Mouse (Mus musculus): ENCODE data around the gene Spats1. TPM values are rescaled to one million over a fixed set of nuclear protein-coding genes. Genes with fewer than 3 reads are reported as not detected.
A peak's percentile ranks its signal among the peaks of the same experiment; 100 is the strongest.

The Spats1 gene
- polyA plus RNA-seq, 1 experiment: 3.2 TPM

DNA sequence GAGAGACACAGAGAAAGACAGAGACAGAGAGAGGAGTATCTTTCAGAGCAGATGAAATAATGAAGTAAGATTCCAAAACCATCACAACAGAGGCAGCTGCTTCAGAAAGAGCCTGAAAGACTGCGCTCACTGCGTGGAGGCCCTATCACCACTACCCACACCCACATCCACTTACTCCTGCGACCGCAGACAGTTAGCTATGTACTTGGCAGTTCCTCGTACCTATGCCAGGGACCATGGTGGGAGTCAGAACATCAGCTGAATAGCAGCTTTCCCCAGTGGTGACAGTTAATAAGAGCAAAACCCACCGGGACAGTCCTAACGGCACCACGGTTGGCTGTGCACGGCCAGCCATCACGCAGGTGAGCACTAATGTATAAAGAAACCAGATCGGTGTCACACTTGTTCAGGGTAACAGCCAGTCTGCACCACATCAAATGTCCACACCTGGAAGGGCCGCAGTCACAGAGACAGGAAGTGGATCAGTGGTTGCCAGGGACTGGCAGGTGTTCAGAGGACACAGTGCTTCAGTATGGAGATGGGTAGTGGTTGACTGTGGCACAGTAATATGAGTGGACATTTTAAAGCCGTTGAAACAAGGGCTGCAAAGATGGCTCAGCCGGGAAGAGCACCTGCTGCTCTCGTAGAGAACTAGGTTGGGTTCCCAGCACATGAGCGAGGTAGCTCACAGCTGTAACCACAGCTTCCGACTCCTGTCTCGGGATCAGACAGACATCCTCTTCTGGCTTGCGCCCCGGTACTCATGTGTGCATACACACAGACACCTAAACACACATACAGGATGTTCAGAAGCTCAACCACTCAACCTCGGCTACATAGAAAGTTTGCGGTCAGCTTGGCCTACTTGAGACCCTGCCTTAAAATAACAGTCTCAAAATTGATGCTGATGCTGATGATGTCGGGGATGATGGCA lies 13.4 kb upstream of the Spats1 start:
- Histone ChIP-seq H3K9ac (ENCODE audit: low read depth, poor library complexity, severe bottlenecking) (no peak overlapping the region), H3K4me3 (ENCODE audit: low read depth, low read length) (no peak overlapping the region), H3K9me3 (replicated peaks; ENCODE audit: control insufficient read depth, insufficient read depth, low read length, poor library complexity, severe bottlenecking) (no peaks in the 10 kb centered on the region), H3K27ac (ENCODE audit: insufficient read depth, low read length) (no peak overlapping the region), H3K4me1 (ENCODE audit: control insufficient read depth, insufficient read depth, low read length) (no peaks in the 10 kb centered on the region), H3K36me3 (ENCODE audit: control insufficient read depth, insufficient read depth, low read length, poor library complexity, severe bottlenecking) (no peaks in the 10 kb centered on the region), H3K27me3 (ENCODE audit: control insufficient read depth, insufficient read depth, low read length, poor library complexity, severe bottlenecking) (no peaks in the 10 kb centered on the region)
- TF ChIP-seq EP300 (IDR thresholded peaks at IDR 0.05; ENCODE audit: insufficient read depth, low read depth, low read length) (no peak), CTCF (IDR thresholded peaks at IDR 0.05; ENCODE audit: low read depth, low read length) (no peak), POLR2A (IDR thresholded peaks at IDR 0.05; ENCODE audit: insufficient read depth, low read length) (no peak)

- no peaks in the 10 kb centered on the region for H3K36me3 ChIP-seq (ENCODE audit: control insufficient read depth, insufficient read depth, low read length, poor library complexity, severe bottlenecking)
- H3K27me3 ChIP-seq (ENCODE audit: control insufficient read depth, insufficient read depth, low read length, poor library complexity, severe bottlenecking): no peaks in the 10 kb centered on the region
- no peaks in the 10 kb centered on the region for H3K4me1 ChIP-seq (ENCODE audit: control insufficient read depth, insufficient read depth, low read length)
- H3K4me3 ChIP-seq (ENCODE audit: low read depth, low read length): no peak overlapping the region
- TF ChIP-seq POLR2A (IDR thresholded peaks at IDR 0.05; ENCODE audit: insufficient read depth, low read length): no peak
- no peak for TF ChIP-seq EP300 (IDR thresholded peaks at IDR 0.05; ENCODE audit: insufficient read depth, low read depth, low read length)
- no peak for TF ChIP-seq CTCF (IDR thresholded peaks at IDR 0.05; ENCODE audit: low read depth, low read length)
- no peak overlapping the region for H3K27ac ChIP-seq (ENCODE audit: insufficient read depth, low read length)
- no peaks in the 10 kb centered on the region for H3K9me3 ChIP-seq (replicated peaks; ENCODE audit: control insufficient read depth, insufficient read depth, low read length, poor library complexity, severe bottlenecking)
- H3K9ac ChIP-seq (ENCODE audit: low read depth, poor library complexity, severe bottlenecking): no peak overlapping the region
Observed at GRCm38 (mm10) chr17:45487216-45487615, 12.0 kb upstream of the Spats1 start.

DNA sequence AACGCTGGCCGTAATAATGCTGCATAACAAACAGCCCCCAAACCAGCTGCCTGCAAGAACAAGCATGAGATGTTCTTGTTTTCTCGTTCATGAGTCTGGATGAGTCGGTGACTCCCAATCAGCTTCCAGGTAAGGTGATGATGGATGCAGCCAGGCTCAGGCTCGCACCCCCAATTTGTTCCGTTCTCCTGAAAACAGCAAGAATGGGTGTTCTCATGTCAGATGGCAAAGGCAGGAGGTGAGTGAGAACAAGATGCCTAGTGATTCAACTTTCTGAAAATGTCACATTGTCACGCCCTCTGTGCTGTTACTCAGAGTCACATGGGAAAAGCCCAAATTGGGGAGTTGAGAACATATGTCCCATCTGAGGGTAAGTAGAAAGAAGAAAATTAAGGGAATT lies 10.4 kb upstream of the Spats1 start:
- no peak for TF ChIP-seq EP300 (IDR thresholded peaks at IDR 0.05; ENCODE audit: insufficient read depth, low read depth, low read length)
- TF ChIP-seq POLR2A (IDR thresholded peaks at IDR 0.05; ENCODE audit: insufficient read depth, low read length): no peak
- TF ChIP-seq CTCF (IDR thresholded peaks at IDR 0.05; ENCODE audit: low read depth, low read length): no peak
- Histone ChIP-seq H3K9me3 (replicated peaks; ENCODE audit: control insufficient read depth, insufficient read depth, low read length, poor library complexity, severe bottlenecking) (no peaks in the 10 kb centered on the region), H3K9ac (ENCODE audit: low read depth, poor library complexity, severe bottlenecking) (no peak overlapping the region), H3K4me3 (ENCODE audit: low read depth, low read length) (no peak overlapping the region), H3K4me1 (ENCODE audit: control insufficient read depth, insufficient read depth, low read length) (no peaks in the 10 kb centered on the region), H3K27ac (ENCODE audit: insufficient read depth, low read length) (no peak overlapping the region), H3K27me3 (ENCODE audit: control insufficient read depth, insufficient read depth, low read length, poor library complexity, severe bottlenecking) (no peaks in the 10 kb centered on the region), H3K36me3 (ENCODE audit: control insufficient read depth, insufficient read depth, low read length, poor library complexity, severe bottlenecking) (no peaks in the 10 kb centered on the region)

DNA sequence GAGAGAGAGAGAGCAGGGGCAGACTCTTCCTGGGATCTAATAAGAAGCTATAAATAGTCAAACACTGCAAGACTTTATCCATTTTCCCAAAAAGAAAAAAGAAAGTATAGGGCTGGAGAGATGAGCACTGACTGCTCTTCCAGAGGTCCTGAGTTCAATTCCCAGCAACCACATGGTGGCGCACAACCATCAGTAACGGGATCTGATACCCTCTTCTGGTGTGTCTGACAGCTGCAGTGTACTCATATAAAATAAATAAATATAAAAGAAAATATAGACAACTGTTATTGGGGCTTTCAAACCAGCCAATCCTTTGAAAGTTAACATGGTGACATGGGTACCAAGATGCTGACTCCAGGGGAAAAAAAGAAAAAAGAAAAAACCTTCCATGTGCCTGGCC lies 5.2 kb upstream of the Spats1 start:
- Histone ChIP-seq H3K27me3 (ENCODE audit: control insufficient read depth, insufficient read depth, low read length, poor library complexity, severe bottlenecking) (no peaks in the 10 kb centered on the region), H3K9me3 (replicated peaks; ENCODE audit: control insufficient read depth, insufficient read depth, low read length, poor library complexity, severe bottlenecking) (no peaks in the 10 kb centered on the region), H3K27ac (ENCODE audit: insufficient read depth, low read length) (no peak overlapping the region), H3K9ac (ENCODE audit: low read depth, poor library complexity, severe bottlenecking) (no peak overlapping the region), H3K36me3 (ENCODE audit: control insufficient read depth, insufficient read depth, low read length, poor library complexity, severe bottlenecking) (no peaks in the 10 kb centered on the region), H3K4me1 (ENCODE audit: control insufficient read depth, insufficient read depth, low read length) (peaks cover 4% of the 10 kb centered on the region), H3K4me3 (ENCODE audit: low read depth, low read length) (no peak overlapping the region)
- TF ChIP-seq CTCF (IDR thresholded peaks at IDR 0.05; ENCODE audit: low read depth, low read length) (peak; percentile 56), EP300 (IDR thresholded peaks at IDR 0.05; ENCODE audit: insufficient read depth, low read depth, low read length) (no peak)

DNA sequence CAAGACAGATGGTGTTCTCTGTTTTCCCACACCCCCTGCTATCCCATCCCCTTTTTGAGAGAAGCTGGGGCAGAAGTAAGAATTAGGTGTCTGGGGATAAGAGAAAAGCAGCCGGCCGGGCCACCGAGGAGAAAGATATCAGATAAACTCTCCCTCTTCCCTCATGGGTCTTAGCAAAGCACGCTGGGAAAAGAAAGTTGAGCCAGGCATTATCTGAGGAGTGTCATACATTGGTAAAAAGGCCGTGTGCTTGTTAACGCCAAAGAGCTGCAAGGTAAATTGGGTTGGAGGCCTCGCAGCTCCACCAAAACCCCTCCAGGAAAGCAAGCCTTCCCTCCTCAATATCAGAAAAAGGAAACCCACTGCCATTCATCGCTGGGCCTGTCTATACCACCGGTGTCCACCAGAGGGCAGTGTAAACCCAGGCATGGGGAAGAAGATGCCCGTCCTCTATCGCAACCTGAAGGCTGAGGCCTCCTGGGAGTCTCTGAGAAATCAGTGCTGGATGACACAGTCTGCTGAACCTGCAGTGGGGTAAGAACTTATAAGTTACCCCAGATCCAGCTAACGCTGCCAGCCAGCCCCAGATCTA lies 3.1 kb upstream of the Spats1 start:
- H3K36me3 ChIP-seq (ENCODE audit: control insufficient read depth, insufficient read depth, low read length, poor library complexity, severe bottlenecking): no peaks in the 10 kb centered on the region
- no peak overlapping the region for H3K4me3 ChIP-seq (ENCODE audit: low read depth, low read length)
- peaks cover 4% of the 10 kb centered on the region for H3K4me1 ChIP-seq (ENCODE audit: control insufficient read depth, insufficient read depth, low read length)
- TF ChIP-seq EP300 (IDR thresholded peaks at IDR 0.05; ENCODE audit: insufficient read depth, low read depth, low read length) (no peak), CTCF (IDR thresholded peaks at IDR 0.05; ENCODE audit: low read depth, low read length) (peak; percentile 99)
- H3K27ac ChIP-seq (ENCODE audit: insufficient read depth, low read length): no peak overlapping the region
- 0 out of 2 replicates have a peak overlapping the region, but pooled peaks have one; percentile 2 for H3K9ac ChIP-seq (ENCODE audit: low read depth, poor library complexity, severe bottlenecking)
- H3K27me3 ChIP-seq (ENCODE audit: control insufficient read depth, insufficient read depth, low read length, poor library complexity, severe bottlenecking): no peaks in the 10 kb centered on the region
- no peaks in the 10 kb centered on the region for H3K9me3 ChIP-seq (replicated peaks; ENCODE audit: control insufficient read depth, insufficient read depth, low read length, poor library complexity, severe bottlenecking)

DNA sequence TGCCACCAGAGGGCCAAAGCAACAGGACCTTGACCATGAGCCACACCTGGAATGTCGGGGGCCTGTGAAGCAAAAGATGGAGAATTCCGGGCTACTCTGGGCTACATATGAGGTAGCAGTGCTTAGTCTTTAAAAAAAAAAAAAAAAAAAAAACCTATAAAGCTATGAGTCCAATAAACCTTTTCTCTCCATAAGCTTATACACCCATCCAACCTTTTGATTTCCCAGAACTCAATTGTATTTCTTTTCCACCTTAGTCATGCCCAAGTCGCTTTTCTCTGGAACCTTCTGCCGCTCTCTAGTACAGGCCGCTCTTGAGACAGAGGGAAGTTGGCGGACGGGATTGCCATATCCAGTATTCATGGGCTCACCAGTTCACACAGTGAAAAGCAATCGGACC lies 1.1 kb downstream of the Spats1 start:
- no peaks in the 10 kb centered on the region for H3K9me3 ChIP-seq (replicated peaks; ENCODE audit: control insufficient read depth, insufficient read depth, low read length, poor library complexity, severe bottlenecking)
- H3K27me3 ChIP-seq (ENCODE audit: control insufficient read depth, insufficient read depth, low read length, poor library complexity, severe bottlenecking): no peaks in the 10 kb centered on the region
- peaks cover 7% of the 10 kb centered on the region for H3K4me1 ChIP-seq (ENCODE audit: control insufficient read depth, insufficient read depth, low read length)
- no peaks in the 10 kb centered on the region for H3K36me3 ChIP-seq (ENCODE audit: control insufficient read depth, insufficient read depth, low read length, poor library complexity, severe bottlenecking)
- H3K4me3 ChIP-seq (ENCODE audit: low read depth, low read length): peak overlapping the region; percentile 57
- H3K9ac ChIP-seq (ENCODE audit: low read depth, poor library complexity, severe bottlenecking): peak overlapping the region; percentile 51
- H3K27ac ChIP-seq (ENCODE audit: insufficient read depth, low read length): peak overlapping the region; percentile 92
- TF ChIP-seq EP300 (IDR thresholded peaks at IDR 0.05; ENCODE audit: insufficient read depth, low read depth, low read length) (no peak), CTCF (IDR thresholded peaks at IDR 0.05; ENCODE audit: low read depth, low read length) (no peak)

Data from ES-Bruce4 (cell line).